Mouse (Mus musculus) midbrain, embryonic 14.5 days (tissue): ENCODE data around the gene Strn. TPM values are rescaled to one million over a fixed set of nuclear protein-coding genes. Genes with fewer than 3 reads are reported as not detected.
A peak's percentile ranks its signal among the peaks of the same experiment; 100 is the strongest.

Experiments used
- ATAC-seq: fragments of 200-750 bp; cut with Nextera tagmentation; 2 replicates; pipeline ENCODE4 v1.8.0; 2017; ENCODE audit warnings: moderate number of reproducible peaks, moderate library complexity; ENCODE audit not compliant: low FRiP score, low TSS enrichment
- DNase-seq: peaks from one replicate; pipeline ENCODE4 v3.0.0-alpha.2; 2015
- H3K27ac ChIP-seq: fragments of 300-500 bp; sonication (generic); replicated peaks from 2 replicates; pipeline ENCODE4 v1.5.1; 2014; ENCODE audit warnings: mild to moderate bottlenecking, low read depth, low read length, moderate library complexity
- H3K27me3 ChIP-seq: fragments of 300-500 bp; sonication (generic); 2 replicates; pipeline ENCODE4 v1.6.1; 2014; ENCODE audit warnings: low read length, control low read depth, mixed read lengths; ENCODE audit not compliant: control insufficient read depth, insufficient read depth
- H3K36me3 ChIP-seq: fragments of 300-500 bp; sonication (generic); 2 replicates; pipeline ENCODE4 v1.6.1; 2014; ENCODE audit warnings: low read length, control low read depth; ENCODE audit not compliant: control insufficient read depth, insufficient read depth
- H3K4me1 ChIP-seq: fragments of 300-500 bp; sonication (generic); 2 replicates; pipeline ENCODE4 v1.6.1; 2014; ENCODE audit warnings: mild to moderate bottlenecking, antibody characterized with exemption, low read length, control low read depth; ENCODE audit not compliant: control insufficient read depth, insufficient read depth
- H3K4me2 ChIP-seq: fragments of 300-500 bp; sonication (generic); 2 replicates; pipeline ENCODE4 v1.6.1; 2014; ENCODE audit warnings: mild to moderate bottlenecking, low read length, moderate library complexity
- H3K4me3 ChIP-seq: fragments of 300-500 bp; sonication (generic); replicated peaks from 2 replicates; pipeline ENCODE4 v1.5.1; 2014; ENCODE audit warnings: low read depth, low read length
- H3K9ac ChIP-seq: fragments of 300-500 bp; sonication (generic); replicated peaks from 2 replicates; pipeline ENCODE4 v1.6.1; 2014; ENCODE audit warnings: mild to moderate bottlenecking, low read length, moderate library complexity
- H3K9me3 ChIP-seq: fragments of 300-500 bp; sonication (generic); 2 replicates; pipeline ENCODE4 v1.6.1; 2016; ENCODE audit warnings: low read length, control low read depth, mixed read lengths; ENCODE audit not compliant: control insufficient read depth
- WGBS: fragments of 180-500 bp; shearing (Covaris S2); extraction: QIAGEN DNeasy Blood & Tissue Kit; methylation state at CpG from one replicate; pipeline ENCODE4 v1.1.7; 2014; 5-methylcytosine and 5-hydroxymethylcytosine counted together
- polyA plus RNA-seq: library from polyadenylated mRNA; unstranded; fragments of >200 nt; fragmentation: Nextera tagmentation; extraction: Ambion mirVana; gene quantifications from 2 replicates; pipeline ENCODE4 v1.2.1, GENCODE M21; 2014

Gene Strn
- polyA plus RNA-seq, 1 experiment from 2014 or later: 8.2 TPM

DNA sequence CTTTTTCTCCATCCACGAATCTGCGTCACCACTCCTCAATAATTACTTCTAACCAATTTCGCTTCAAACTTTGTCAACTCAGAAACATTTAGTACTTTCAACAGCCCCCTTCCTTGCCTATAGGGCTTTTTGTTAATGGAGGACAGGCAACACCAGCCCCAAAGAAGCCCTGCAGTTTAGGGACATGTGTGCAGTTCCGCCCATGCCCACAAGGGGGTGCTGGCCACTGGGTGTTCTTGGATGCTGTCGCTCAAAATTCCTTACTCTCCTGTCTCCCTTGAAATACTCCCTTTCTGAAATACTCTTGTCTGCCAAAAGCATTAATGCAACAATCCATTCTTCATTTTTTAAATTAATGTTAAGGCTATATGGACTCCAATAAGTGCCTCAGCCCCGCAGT, 132.6 kb downstream of the Strn start:
- Histone ChIP-seq H3K9ac (no peak overlapping the region), H3K4me3 (no peak overlapping the region), H3K4me1 (0 out of 2 replicates have a peak, but pooled peaks cover 6% of the 10 kb centered on the region), H3K9me3 (no peaks in the 10 kb centered on the region), H3K27me3 (no peaks in the 10 kb centered on the region), H3K36me3 (no peaks in the 10 kb centered on the region), H3K4me2 (no peak overlapping the region), H3K27ac (no peak overlapping the region)
- WGBS: 72% methylated on average over 6 of the region's 6 CpGs
- peak; percentile 56 for DNase-seq
- ATAC-seq: no peak

DNA sequence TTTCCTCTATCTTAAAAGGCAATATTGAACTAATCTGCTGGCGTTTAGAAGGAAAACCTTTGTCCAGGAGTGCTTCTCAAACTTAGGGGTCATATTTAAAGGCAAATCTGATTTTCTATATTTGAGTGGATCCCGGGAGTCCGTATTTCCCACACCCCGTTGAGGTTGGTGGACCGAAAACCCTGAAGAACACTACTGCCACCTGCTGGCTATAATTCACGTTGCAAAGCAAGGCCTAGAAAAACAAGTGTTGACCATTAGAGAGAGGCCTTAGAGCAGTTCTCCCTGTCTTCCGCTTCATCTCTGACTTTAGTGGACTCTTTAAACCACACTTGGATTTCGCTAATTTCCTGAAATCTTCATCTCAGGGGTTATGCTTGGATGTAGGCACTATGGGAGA, 133.1 kb downstream of the Strn start:
- ATAC-seq: peak; percentile 51; the same call in 1 of the 2 replicates
- H3K4me2 ChIP-seq: no peak overlapping the region

DNA sequence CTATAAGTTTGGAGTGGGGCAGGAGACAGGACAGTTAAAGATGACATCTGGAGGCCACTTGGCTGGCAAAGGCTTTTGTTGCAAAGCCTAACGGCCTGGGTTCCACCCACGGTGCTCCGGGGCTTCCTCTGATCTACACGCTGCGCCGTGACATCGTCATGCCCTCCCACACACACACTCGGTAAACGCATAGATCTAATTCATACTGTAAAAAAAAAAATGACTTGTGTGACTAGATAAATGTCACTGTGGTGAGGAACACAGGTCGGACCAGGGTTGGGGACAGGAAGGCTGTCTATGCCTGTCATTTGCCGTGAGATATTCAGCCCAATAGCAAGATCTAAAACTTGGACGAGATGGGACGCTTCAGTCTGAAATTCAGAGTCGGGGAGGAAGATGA, 134.7 kb downstream of the Strn start:
- Histone ChIP-seq H3K4me1 (0 out of 2 replicates have a peak, but pooled peaks cover 6% of the 10 kb centered on the region), H3K9me3 (no peaks in the 10 kb centered on the region), H3K36me3 (no peaks in the 10 kb centered on the region), H3K9ac (no peak overlapping the region), H3K4me2 (no peak overlapping the region), H3K27ac (no peak overlapping the region), H3K27me3 (no peaks in the 10 kb centered on the region), H3K4me3 (no peak overlapping the region)
- DNase-seq (no peak), ATAC-seq (no peak)
- 85% methylated on average over 14 of the region's 14 CpGs for WGBS

More for the DNA sequence above, 133.1 kb downstream of the Strn start:
- DNase-seq: peak; percentile 92
- H3K4me1 ChIP-seq: 0 out of 2 replicates have a peak, but pooled peaks cover 6% of the 10 kb centered on the region
- H3K4me3 ChIP-seq: no peak overlapping the region
- H3K27me3 ChIP-seq: no peaks in the 10 kb centered on the region
- H3K27ac ChIP-seq: no peak overlapping the region
- 42% methylated on average over 8 of the region's 8 CpGs for WGBS
- no peaks in the 10 kb centered on the region for H3K9me3 ChIP-seq
- no peak overlapping the region for H3K9ac ChIP-seq
- H3K36me3 ChIP-seq: no peaks in the 10 kb centered on the region

GRCm38 (mm10) chr17:78601601-78602000, 135.4 kb downstream of the Strn start:
- Histone ChIP-seq H3K9me3 (no peaks in the 10 kb centered on the region), H3K27ac (no peak overlapping the region), H3K4me3 (no peak overlapping the region), H3K4me2 (no peak overlapping the region), H3K36me3 (no peaks in the 10 kb centered on the region), H3K4me1 (0 out of 2 replicates have a peak, but pooled peaks cover 6% of the 10 kb centered on the region), H3K27me3 (no peaks in the 10 kb centered on the region), H3K9ac (no peak overlapping the region)
- peak; percentile 47 for DNase-seq
- 80% methylated on average over 12 of the region's 12 CpGs for WGBS
- ATAC-seq: no peak

GRCm38 (mm10) chr17:78601042-78601441, 136.0 kb downstream of the Strn start:
- DNase-seq (no peak), ATAC-seq (no peak)
- H3K4me2 ChIP-seq: no peak overlapping the region
- no peaks in the 10 kb centered on the region for H3K27me3 ChIP-seq
- H3K27ac ChIP-seq: no peak overlapping the region
- 75% methylated on average over 6 of the region's 6 CpGs for WGBS
- H3K4me3 ChIP-seq: no peak overlapping the region
- H3K4me1 ChIP-seq: 0 out of 2 replicates have a peak, but pooled peaks cover 6% of the 10 kb centered on the region
- H3K9me3 ChIP-seq: no peaks in the 10 kb centered on the region
- H3K36me3 ChIP-seq: no peaks in the 10 kb centered on the region
- no peak overlapping the region for H3K9ac ChIP-seq

Other genes with a start within 250 kb of the Strn start
- 4.2 and 6.4 TPM in 2 replicates for gene Vit, start 229.1 kb downstream of the Strn start, polyA plus RNA-seq
- gene Heatr5b, start 98.2 kb upstream of the Strn start, polyA plus RNA-seq: 19.8 and 21.1 TPM in 2 replicates
- gene Gpatch11, start 98.4 kb upstream of the Strn start, polyA plus RNA-seq: 44.3 and 52.5 TPM in 2 replicates
- gene Eif2ak2, start 145.4 kb upstream of the Strn start, polyA plus RNA-seq: 2.6 and 5.0 TPM in 2 replicates
- not detected in 2 replicates for gene Sult6b1, start 169.8 kb upstream of the Strn start, polyA plus RNA-seq
- gene Cebpzos, start 179.3 kb upstream of the Strn start, polyA plus RNA-seq: 116 TPM in 2 replicates
- 48.8 and 53.4 TPM in 2 replicates for gene Cebpz, start 199.9 kb upstream of the Strn start, polyA plus RNA-seq
- gene Ndufaf7, start 199.9 kb upstream of the Strn start, polyA plus RNA-seq: 54.3 and 58.9 TPM in 2 replicates